Comparison of ENCODE assay signal across 16 mouse cellular contexts in the genomic region with DNA sequence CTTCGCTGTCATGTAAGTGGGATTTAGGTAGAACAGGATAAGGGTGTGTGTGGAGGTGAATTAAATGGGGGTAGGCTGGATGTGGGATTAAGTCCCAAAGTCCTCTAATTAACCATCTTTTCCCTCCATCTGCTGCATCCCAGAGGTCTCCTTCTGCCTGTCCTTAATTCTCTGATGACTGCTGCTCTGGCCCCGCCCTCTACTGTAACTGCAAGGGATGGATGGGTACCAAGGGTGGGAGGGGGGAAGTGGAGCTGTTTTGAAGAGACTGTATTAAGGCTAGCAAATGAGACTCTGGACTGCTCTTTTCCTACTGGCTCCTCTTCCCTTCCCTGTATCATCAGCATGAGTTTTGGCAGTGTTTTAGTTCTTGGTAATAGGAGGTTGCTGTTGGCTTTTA. TPM values are rescaled to one million over a fixed set of nuclear protein-coding genes. Genes with fewer than 3 reads are reported as not detected.
"Had no signal": no experiment of that assay in that cellular context is flagged by ENCODE, and none has a peak within 500 bp of the region (broad histone marks: within the 10 kb centered on the region; RNA-seq: fewer than 3 reads in every experiment).

No protein-coding gene starts in this region.

- DNase-seq: kidney, postnatal 4 days; lung, adult 2 months; lung, postnatal 36 days; midbrain, embryonic 14.5 days; right cerebral cortex, postnatal 14 days; thymus, adult 2 months; thymus, postnatal 36 days had no signal

- H3K27ac ChIP-seq: kidney, postnatal 0 days; layer of hippocampus, adult 2 months; limb, embryonic 10.5 days; liver, embryonic 15.5 days; neural tube, embryonic 15.5 days; stomach, embryonic 15.5 days had no signal

- ATAC-seq: lung, postnatal 0 days had no signal

- H3K4me3 ChIP-seq: layer of hippocampus, adult 2 months; limb, embryonic 10.5 days; liver, embryonic 15.5 days; myocyte; neural tube, embryonic 15.5 days; stomach, embryonic 15.5 days had no signal

- H3K27me3 ChIP-seq: neural tube, embryonic 15.5 days had no signal

RNA-seq across cellular contexts. Expression of gene Cadm3, which starts 2.1 kb away (rescaled TPM):
- total RNA-seq: megakaryocyte progenitor cell, adult 5-6 weeks had no signal

RNA-seq across cellular contexts. Expression of gene Ackr1, which starts 36.1 kb away (rescaled TPM):
- total RNA-seq: megakaryocyte progenitor cell, adult 5-6 weeks had no signal
- polyA plus RNA-seq: myocyte had no signal
